Mouse (Mus musculus): ENCODE data around the gene Syne1.

GRCm38 (mm10) chr10:5116720-5117119 is 434.6 kb downstream of the Syne1 start:
- TF ChIP-seq CTCF (IDR thresholded peaks at IDR 0.05; ENCODE audit: low read depth) (no peak), EP300 (IDR thresholded peaks at IDR 0.05; ENCODE audit: low read depth) (no peak)

Measured in liver, postnatal 0 days (tissue).